Mouse (Mus musculus) thymus, adult 2 months (tissue): ENCODE measurements at regions not wholly inside any gene's neighbourhood (a gene's known extent, or its start where the extent isn't known, plus 50 kb on each side); places are given as distances from the start of the nearest gene placed in this dataset.

ENCODE experiments used
- DNase-seq: peaks from one replicate; pipeline ENCODE4 v3.0.0; 2021
- H3K27ac ChIP-seq: fragments of 200-500 bp; 2 replicates; pipeline ENCODE4 v1.5.1; 2012; ENCODE audit warnings: low read length, control low read depth; ENCODE audit not compliant: control insufficient read depth, insufficient read depth
- H3K27me3 ChIP-seq: fragments of 200-500 bp; 2 replicates; pipeline ENCODE4 v1.6.1; 2012; ENCODE audit warnings: mild to moderate bottlenecking, low read length, moderate library complexity, mixed read lengths; ENCODE audit not compliant: control insufficient read depth, insufficient read depth
- H3K36me3 ChIP-seq: fragments of 200-500 bp; 2 replicates; pipeline ENCODE4 v1.6.1; 2012; ENCODE audit warnings: mild to moderate bottlenecking, low read length, moderate library complexity; ENCODE audit not compliant: control insufficient read depth, insufficient read depth
- H3K4me1 ChIP-seq: fragments of 200-500 bp; replicated peaks from 2 replicates; pipeline ENCODE4 v1.6.1; 2012; ENCODE audit warnings: low read length; ENCODE audit not compliant: control insufficient read depth, insufficient read depth
- H3K4me3 ChIP-seq: fragments of 200-500 bp; 2 replicates; pipeline ENCODE4 v1.5.1; 2012; ENCODE audit warnings: mild to moderate bottlenecking, low read length, control low read depth, moderate library complexity; ENCODE audit not compliant: control insufficient read depth, insufficient read depth
- CTCF ChIP-seq: fragments of 200-500 bp; IDR thresholded peaks from 2 replicates; pipeline ENCODE4 v1.5.1; 2012; ENCODE audit warnings: mild to moderate bottlenecking, control low read depth, low read length, moderate library complexity, borderline replicate concordance; ENCODE audit not compliant: control insufficient read depth, poor library complexity, insufficient read depth; ENCODE audit errors: extremely low read depth
- POLR2A ChIP-seq: fragments of 200-500 bp; IDR thresholded peaks from 2 replicates; pipeline ENCODE4 v1.6.1; 2012; ENCODE audit warnings: mild to moderate bottlenecking, low read length, control low read depth, moderate library complexity; ENCODE audit not compliant: control insufficient read depth, poor library complexity, insufficient read depth; ENCODE audit errors: extremely low read depth
- WGBS: fragments of 180-500 bp; shearing (Covaris S2); methylation state at CpG from one replicate; pipeline ENCODE4 v1.1.7; 2018; 5-methylcytosine and 5-hydroxymethylcytosine counted together

- Histone ChIP-seq H3K36me3 (no peaks in the 10 kb centered on the region), H3K27me3 (no peaks in the 10 kb centered on the region), H3K27ac (no peak overlapping the region), H3K4me3 (no peak overlapping the region), H3K4me1 (no peaks in the 10 kb centered on the region)
- no peak for DNase-seq
- TF ChIP-seq CTCF, result no peak
- no peak for TF ChIP-seq POLR2A
- 69% methylated on average over 10 of the region's 10 CpGs for WGBS
Measured at GRCm38 (mm10) chr10:7289773-7290411, 77.9 kb upstream of the Cnksr3 start.

DNA sequence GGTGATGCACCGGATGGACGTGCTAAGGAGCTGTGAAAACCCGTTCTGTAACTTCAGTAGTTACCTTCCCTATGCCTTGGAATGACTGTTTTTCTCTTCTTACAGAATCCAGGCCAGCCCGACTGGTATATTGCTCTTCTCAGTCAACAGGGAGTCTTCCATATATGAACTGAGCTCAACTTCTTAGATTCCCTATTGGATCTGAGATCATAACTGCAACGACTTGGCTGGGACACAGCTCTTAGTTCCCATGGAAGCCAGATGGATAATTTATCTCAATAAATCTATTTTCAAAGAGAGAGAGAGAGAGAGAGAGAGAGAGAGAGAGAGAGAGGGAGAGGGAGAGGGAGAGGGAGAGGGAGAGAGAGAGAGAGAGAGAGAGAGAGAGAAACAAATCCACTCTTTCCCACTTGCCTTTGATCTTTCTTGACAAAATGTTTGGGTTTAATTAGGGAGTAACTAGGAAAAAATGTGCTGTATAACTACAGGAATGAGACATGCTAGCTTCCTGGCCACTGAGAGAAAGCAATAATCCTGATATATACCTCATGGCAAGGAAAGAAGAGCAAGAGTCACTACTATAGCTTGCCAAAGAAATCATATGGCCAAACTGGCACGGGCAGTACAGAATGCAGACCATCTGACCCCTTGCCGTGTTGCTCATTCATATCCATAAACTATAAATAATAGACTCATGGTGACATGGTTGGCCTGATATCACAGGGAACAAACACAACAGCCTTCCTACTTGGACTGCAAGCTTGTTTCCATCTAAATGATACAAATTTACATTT lies 73.3 kb upstream of the Cnksr3 start:
- 92% methylated on average over 7 of the region's 7 CpGs for WGBS
- Histone ChIP-seq H3K27ac (no peak overlapping the region), H3K4me3 (no peak overlapping the region), H3K4me1 (no peaks in the 10 kb centered on the region), H3K27me3 (no peaks in the 10 kb centered on the region), H3K36me3 (no peaks in the 10 kb centered on the region)
- TF ChIP-seq POLR2A (no peak), CTCF (no peak)
- no peak for DNase-seq

- WGBS, result 94% methylated on average over 2 of the region's 2 CpGs
- H3K27ac ChIP-seq, result no peak overlapping the region
- no peak for TF ChIP-seq CTCF
- TF ChIP-seq POLR2A, result no peak
Measured at GRCm38 (mm10) chr10:7280429-7280828, 68.4 kb upstream of the Cnksr3 start.

GRCm38 (mm10) chr10:7278820-7279219 lies 66.8 kb upstream of the Cnksr3 start:
- Histone ChIP-seq H3K27me3 (no peaks in the 10 kb centered on the region), H3K36me3 (no peaks in the 10 kb centered on the region), H3K4me3 (no peak overlapping the region), H3K4me1 (no peaks in the 10 kb centered on the region), H3K27ac (no peak overlapping the region)
- no peak for DNase-seq
- 74% methylated on average over 5 of the region's 5 CpGs for WGBS
- TF ChIP-seq CTCF (no peak), POLR2A (no peak)

More at GRCm38 (mm10) chr10:7280429-7280828, 68.4 kb upstream of the Cnksr3 start:
- H3K4me1 ChIP-seq, result no peaks in the 10 kb centered on the region
- no peaks in the 10 kb centered on the region for H3K36me3 ChIP-seq
- H3K27me3 ChIP-seq, result no peaks in the 10 kb centered on the region
- no peak for DNase-seq
- no peak overlapping the region for H3K4me3 ChIP-seq

- no peak overlapping the region for H3K27ac ChIP-seq
- DNase-seq, result no peak
- no peaks in the 10 kb centered on the region for H3K27me3 ChIP-seq
- WGBS, result 76% methylated on average over 6 of the region's 6 CpGs
- H3K36me3 ChIP-seq, result no peaks in the 10 kb centered on the region
- TF ChIP-seq POLR2A (no peak), CTCF (no peak)
- H3K4me1 ChIP-seq, result no peaks in the 10 kb centered on the region
- no peak overlapping the region for H3K4me3 ChIP-seq
Measured at GRCm38 (mm10) chr10:7275357-7275756, 63.3 kb upstream of the Cnksr3 start.

DNA sequence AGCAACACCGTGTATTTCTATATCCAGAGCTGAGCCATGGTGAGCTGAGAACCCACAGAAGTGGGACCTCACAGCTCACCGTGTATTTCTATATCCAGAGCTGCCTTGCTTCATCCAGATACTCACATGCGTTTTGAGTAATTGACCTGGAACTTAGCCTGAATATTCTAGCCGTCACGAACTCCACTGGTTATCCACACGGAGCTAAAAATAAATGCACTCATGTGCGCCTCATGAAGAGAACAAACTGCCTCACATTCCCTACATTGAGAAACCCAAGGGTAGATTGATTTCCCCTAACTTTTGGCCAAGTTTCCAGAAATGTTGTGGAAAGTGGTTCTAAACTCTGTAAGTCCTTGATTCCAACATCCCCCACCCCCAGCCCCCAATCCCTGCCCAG lies 62.4 kb upstream of the Cnksr3 start:
- Histone ChIP-seq H3K27ac (no peak overlapping the region), H3K36me3 (no peaks in the 10 kb centered on the region), H3K4me3 (no peak overlapping the region), H3K27me3 (no peaks in the 10 kb centered on the region), H3K4me1 (no peaks in the 10 kb centered on the region)
- no peak for DNase-seq
- WGBS, result 91% methylated on average over 7 of the region's 7 CpGs
- TF ChIP-seq CTCF (no peak), POLR2A (no peak)

DNA sequence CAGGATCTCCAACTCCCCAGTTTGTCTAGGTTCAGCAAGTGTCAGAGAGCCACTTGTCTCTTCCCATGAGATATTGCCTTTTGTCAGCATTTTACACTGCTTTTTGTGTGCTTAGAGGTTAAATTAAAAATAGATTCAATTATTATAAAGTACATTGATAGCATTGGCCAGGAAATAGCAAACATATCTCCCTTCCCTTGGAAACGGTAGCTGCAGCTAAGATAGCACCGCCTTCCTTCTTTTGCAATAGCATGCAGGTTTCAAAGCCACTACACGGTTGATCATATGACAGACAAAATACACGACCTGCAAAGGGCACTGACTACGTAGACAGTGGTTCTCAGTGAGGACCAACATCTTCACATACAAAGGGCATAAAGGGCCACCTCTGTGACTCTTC lies 59.1 kb upstream of the Cnksr3 start:
- Histone ChIP-seq H3K36me3 (no peaks in the 10 kb centered on the region), H3K4me1 (no peaks in the 10 kb centered on the region), H3K4me3 (no peak overlapping the region), H3K27me3 (no peaks in the 10 kb centered on the region), H3K27ac (no peak overlapping the region)
- DNase-seq, result no peak
- no peak for TF ChIP-seq CTCF
- TF ChIP-seq POLR2A, result no peak
- 77% methylated on average over 5 of the region's 5 CpGs for WGBS
